Mouse (Mus musculus): ENCODE results near the gene Gmppa. TPM values are rescaled to one million over a fixed set of nuclear protein-coding genes. Genes with fewer than 3 reads are reported as not detected.
A peak's percentile ranks its signal among the peaks of the same experiment; 100 is the strongest.

Gene Gmppa
- total RNA-seq, 2 experiments from 2014 or later = 35.0 to 92.5 TPM

DNA sequence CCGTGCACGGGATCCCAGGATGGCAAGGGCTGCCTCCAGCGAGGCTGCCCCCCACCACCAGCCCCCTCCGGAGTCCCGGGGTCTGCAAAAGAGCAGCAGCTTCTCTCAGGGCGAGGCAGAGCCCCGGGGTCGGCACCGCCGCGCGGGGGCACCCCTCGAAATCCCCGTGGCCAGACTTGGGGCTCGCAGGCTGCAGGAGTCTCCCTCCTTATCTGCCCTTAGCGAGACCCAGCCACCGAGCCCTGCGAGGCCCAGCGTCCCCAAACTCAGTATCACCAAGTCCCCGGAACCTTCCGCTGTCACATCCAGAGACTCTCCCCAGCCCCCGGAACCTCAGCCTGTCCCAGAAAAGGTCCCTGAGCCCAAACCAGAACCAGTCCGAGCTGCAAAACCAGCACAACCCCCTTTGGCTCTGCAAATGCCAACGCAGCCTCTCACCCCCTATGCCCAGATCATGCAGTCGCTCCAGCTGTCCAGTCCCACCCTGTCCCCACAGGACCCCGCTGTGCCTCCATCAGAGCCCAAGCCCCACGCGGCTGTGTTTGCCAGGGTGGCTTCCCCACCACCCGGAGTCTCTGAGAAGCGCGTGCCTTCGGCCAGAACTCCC is 13.4 kb upstream of the Gmppa start:
- ATAC-seq (replicated peaks; ENCODE audit: low FRiP score, low TSS enrichment, poor library complexity, severe bottlenecking) = no peak

DNA sequence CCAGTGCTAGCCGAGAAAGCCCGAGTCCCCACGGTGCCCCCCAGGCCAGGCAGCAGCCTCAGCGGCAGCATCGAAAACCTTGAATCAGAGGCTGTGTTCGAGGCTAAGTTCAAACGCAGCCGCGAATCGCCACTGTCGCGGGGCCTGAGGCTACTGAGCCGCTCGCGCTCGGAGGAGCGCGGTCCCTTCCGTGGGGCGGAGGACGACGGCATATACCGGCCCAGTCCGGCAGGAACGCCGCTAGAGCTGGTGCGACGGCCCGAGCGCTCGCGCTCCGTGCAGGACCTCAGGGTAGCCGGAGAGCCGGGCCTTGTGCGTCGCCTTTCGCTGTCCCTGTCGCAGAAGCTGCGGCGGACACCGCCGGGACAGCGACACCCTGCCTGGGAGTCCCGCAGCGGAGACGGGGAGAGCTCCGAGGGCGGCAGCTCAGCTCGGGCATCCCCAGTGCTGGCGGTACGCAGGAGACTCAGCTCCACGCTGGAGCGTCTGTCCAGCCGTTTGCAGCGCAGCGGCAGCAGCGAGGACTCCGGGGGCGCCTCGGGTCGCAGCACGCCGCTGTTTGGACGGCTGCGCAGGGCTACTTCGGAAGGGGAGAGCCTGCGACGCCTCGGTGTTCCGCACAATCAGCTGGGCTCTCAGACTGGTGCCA is 12.8 kb upstream of the Gmppa start:
- ATAC-seq (replicated peaks; ENCODE audit: low FRiP score, low TSS enrichment, poor library complexity, severe bottlenecking) = no peak

DNA sequence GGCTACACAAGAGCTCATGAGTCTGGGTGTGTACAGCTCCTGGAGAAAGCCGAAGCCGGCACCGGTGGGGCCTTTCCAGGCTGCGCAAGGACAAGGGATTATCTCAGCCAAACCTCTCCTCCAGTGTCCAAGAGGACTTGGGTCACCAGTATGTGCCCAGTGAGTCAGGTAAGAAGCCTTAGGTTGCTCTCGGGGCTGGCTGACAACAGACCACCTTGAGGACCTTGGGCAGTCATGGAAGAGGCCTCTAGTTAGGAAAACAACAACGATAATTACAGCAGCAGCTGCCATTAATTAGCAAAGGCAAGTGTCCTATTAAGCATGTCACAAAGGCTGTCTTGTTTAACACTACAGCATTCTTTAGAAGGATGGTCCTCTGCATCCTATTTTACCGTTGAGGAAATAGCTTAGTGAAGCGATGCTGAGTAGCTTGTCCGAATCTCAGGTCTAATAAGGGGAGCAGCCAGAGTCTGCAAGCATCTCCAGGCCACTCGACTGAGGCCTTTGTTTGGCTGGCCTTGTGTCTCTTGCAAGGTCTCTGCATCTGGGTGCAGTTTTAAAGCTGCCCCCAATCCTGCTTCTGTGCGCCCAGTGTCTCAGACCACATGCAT is 11.8 kb upstream of the Gmppa start:
- ATAC-seq (replicated peaks; ENCODE audit: low FRiP score, low TSS enrichment, poor library complexity, severe bottlenecking) = no peak

DNA sequence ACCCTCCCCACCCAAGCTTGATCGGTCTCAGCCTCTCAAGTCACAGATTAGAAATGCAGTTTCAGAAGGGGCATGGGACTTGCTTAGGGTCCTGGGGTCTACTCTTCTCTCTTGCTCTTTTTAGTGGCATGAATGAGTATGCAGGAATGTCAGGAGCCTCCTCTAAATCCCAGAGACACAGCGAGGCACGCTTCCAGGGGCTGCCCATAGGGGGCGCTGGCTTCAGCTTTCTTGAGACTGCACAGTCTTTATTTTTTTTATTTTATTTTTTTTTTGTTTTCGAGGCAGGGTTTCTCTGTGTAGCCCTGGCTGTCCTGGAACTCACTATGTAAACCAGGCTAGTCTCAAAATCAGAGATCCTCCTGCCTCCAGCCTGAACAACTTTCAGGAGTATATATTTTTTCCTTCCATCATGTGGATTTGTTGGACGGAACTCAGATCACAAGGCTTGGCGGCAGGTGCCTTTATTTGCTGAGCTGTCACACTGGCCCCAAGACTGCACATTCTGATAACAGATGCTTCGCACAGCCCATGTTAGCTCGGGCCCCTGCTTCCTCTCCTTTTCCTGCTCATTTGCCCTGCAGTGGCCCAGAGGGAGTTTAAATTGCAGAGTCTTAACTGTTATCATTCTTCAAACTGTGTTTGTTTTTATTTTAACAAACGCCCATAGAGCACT is 9.8 kb upstream of the Gmppa start:
- no peak for ATAC-seq (replicated peaks; ENCODE audit: low FRiP score, low TSS enrichment, poor library complexity, severe bottlenecking)

DNA sequence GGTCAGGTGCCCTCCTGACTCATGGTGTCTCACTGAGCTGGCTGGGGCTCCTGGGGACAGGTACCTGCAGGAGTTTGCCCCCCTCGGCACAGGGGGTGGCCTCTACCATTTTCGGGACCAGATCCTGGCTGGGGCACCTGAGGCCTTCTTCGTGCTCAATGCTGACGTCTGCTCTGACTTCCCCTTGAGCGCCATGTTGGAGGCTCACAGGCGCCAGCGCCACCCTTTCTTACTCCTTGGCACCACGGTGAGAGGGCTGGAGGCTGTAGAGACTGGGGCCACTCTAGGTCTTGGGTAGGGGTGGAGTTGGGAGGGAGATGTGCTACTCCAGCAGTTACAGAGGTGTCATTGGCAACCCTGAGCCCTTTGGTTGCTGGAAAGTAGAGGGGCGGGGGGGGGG is 3.1 kb downstream of the Gmppa start:
- no peak for ATAC-seq (replicated peaks; ENCODE audit: low FRiP score, low TSS enrichment, poor library complexity, severe bottlenecking)

DNA sequence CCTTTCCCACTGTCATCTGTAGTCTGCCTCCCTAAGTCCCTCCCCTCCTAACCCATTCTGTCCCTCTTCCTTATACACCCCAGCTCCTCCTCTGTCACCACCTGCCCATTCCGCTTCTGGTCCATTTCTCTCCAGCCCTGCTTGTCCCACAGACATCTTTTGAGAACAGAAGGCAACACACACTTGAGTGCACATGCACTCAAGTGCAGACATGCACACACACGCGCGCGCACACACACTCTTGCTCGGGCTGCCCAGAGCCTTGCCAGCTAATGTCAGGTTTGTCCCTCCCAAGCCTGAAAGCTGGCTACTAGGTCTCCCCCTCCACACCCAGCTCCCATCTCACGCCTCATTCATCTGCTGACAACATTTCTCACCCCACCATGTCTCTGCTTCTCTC is 4.9 kb downstream of the Gmppa start:
- no peak for ATAC-seq (replicated peaks; ENCODE audit: low FRiP score, low TSS enrichment, poor library complexity, severe bottlenecking)

DNA sequence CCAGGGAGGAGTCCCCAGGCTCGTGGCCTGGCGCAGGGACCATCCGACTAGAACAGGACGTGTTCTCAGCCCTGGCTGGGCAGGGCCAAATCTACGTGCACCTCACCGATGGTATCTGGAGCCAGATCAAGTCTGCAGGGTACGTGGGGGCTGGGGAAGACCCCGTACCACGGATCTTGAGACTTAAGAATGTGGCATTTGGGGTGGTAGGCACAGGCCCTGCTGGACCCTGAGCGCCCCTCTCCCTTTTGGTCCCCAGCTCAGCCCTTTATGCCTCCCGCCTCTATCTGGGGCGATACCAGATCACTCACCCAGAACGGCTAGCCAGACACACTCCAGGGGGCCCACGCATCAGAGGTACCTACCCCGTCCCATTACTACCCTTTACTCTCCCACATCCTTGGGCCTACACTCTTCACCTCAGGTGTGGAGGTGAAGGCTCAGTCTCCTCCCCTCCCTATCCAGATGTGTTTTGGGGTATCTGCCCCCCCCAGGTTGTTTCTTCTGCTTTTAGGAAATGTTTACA is 5.8 kb downstream of the Gmppa start:
- no peak for ATAC-seq (replicated peaks; ENCODE audit: low FRiP score, low TSS enrichment, poor library complexity, severe bottlenecking)

DNA sequence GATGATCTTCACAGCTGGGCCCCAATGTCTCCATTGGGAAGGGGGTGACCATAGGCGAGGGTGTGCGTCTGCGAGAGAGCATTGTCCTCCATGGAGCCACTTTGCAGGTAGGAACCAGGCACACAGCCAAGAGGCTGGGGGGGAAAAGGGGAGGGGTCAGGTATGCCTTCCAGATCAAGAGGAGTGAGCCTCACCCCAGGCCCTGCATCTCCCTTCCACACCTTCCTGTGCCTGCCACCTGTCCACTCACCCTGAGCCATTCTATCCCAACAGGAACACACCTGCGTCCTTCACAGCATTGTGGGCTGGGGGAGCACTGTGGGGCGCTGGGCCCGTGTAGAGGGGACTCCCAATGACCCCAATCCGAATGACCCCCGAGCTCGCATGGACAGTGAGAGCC is 6.4 kb downstream of the Gmppa start:
- no peak for ATAC-seq (replicated peaks; ENCODE audit: low FRiP score, low TSS enrichment, poor library complexity, severe bottlenecking)

DNA sequence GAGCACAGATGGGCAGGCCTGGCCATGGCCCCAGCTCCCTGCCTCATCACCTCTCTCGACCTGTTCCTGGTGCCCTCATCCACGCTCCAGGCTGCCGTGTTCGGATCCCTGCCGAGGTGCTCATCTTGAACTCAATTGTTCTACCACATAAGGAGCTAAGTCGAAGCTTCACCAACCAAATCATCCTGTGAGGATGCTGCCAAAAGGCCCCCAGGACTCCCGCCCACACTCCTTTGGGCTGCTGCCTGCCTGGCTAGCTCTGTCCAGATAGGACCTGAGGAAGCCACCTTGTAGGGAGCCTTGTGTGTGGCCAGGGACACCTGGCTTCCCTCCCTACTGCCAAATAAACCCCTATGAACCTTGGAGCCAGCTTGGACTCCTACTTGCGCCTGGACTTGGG is 7.1 kb downstream of the Gmppa start:
- no peak for ATAC-seq (replicated peaks; ENCODE audit: low FRiP score, low TSS enrichment, poor library complexity, severe bottlenecking)

DNA sequence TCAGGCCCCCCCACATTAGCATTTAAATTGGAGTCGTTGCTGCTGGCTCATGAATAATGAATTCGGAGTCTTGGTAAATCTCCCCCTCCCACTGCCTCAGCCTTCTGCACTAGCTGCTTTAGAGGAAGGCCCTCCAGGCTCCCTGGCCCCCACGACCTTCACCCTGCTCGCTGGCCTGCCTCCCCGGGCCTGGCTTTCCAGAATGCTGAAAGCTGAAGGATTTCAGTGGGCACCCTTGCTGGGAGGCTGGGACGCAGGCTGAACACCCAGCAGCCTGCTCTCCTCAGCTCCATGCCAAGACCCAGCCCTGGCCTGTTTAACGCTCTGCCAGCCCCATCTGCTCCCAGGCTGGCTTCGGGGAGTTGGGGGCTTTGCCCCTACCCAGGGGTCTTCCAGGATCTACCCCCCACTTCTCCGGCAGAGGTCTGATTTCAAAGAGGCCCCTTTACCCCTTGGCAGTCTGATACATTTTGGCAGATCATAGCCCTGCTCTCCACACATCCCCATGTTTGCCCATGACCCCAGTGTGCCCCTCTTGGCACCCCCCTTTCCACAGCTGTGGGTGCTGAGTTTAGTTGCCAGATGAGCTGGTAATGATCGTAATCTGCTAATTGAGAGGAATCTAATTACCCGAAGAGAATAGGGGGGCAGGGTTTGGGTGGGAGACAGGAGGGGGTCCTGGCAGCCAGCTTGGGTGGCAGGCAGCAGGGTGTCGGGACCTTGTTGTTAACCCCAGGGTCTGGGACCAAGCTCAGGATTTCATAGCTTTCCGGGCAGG is 7.7 kb downstream of the Gmppa start:
- ATAC-seq (replicated peaks; ENCODE audit: low FRiP score, low TSS enrichment, poor library complexity, severe bottlenecking) = no peak

DNA sequence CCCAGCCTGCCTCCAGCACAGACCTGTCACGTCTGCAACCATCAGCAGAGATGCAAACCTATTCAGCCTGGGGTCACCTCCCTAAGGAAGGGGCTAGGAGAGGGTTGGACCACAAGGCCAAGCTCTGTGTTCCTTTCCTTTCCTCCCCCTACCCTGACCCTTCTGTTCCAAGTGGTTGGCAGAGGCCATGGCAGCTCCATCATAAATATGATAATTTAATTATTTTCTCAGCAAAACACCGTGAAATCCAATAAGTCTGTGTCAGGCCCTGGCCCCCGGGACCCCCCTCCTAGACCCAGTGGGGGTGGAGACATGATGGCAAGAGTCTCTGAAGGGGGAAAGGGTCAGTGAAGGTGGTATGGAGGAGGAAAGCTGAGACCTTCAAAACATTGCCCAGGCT is 8.5 kb downstream of the Gmppa start:
- ATAC-seq (replicated peaks; ENCODE audit: low FRiP score, low TSS enrichment, poor library complexity, severe bottlenecking) = no peak

DNA sequence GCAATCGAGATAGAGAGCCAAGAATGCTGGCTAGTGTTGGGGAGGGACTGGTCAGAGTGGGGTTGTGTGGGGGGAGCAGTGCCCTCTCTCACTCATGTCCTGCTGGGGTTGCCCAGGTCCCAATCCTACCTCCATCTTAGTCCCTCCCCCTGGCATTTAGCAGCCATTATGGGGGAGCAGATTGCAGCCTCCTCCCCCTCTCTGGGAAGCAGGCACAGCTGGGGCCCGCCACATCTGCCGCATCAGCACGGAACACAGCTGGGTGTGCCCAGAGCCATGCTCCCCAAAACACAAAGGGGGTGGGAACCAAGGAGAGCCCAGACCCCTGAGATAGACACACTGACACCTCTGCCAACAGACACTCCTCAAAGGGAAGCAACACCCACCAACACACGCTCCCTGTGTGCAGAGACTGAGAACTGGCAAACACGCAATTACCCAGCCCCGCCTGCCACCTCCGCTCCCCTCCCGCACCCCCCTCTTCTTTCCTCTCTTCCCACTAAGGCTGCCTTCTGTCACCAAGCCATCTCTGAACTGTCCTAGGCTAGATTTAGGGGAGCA is 9.5 kb downstream of the Gmppa start:
- peak; percentile 16 for ATAC-seq (replicated peaks; ENCODE audit: low FRiP score, low TSS enrichment, poor library complexity, severe bottlenecking)

DNA sequence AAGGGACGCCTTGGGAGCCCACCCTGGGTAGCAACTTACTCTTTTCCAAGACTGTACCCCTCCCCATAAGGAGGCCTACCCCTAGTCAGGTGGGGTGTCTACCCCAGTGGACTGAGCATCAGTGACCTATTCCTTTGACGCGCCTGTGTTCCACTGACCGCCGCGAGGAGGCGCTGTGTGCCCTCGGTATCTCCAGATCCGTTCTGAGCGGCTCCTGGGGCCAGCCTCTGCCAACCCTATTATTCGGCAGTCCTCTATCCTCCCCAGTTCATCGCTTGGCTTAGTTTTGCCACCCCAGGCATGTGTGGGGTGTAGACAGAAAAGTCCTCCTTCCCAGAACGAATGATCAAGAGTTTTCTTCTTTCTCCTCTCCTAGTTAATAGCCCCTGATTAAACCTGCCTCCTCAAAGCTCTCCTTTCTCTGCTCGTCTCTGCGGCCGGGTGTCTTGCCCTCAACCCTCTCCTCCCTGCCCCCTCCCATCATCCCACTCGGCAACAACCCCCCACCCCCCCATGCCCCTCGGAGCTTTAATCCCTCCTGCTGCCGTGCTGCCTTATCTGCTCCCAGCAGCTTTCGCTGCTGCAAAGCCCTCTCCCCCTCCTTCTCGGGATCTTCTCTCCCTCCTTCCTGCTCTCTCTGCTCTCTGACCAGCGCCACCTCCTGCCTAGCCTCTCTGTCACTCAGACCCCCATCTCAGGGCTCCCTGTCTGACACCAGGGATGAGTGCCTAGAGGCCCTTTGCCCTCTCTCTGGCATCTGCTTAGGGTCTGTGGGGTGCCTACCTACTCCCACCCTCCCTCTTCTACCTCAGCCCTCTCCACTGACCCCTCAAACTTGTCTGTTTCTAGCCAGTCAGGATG is 10.3 kb downstream of the Gmppa start:
- ATAC-seq (replicated peaks; ENCODE audit: low FRiP score, low TSS enrichment, poor library complexity, severe bottlenecking) = peak; percentile 64

DNA sequence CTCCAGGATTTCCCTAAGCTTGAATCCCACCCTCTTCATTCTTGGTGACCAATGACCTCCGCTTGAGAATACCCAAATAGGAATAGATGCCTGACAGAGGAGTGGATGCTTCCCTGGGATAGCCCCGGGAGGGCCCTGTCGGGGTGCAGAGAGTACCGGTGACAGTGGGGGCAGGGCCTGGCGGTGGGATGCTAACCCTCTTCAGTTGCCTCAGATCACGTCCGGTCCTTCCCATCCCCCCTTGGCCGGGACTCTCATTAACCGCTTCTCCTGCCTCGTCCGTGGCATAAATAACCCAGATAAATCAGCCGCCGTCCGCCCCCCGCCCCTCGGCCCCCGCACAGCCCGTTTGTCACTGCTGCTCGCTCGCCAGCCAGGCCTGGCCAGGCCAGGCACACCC is 10.9 kb downstream of the Gmppa start:
- no peak for ATAC-seq (replicated peaks; ENCODE audit: low FRiP score, low TSS enrichment, poor library complexity, severe bottlenecking)

DNA sequence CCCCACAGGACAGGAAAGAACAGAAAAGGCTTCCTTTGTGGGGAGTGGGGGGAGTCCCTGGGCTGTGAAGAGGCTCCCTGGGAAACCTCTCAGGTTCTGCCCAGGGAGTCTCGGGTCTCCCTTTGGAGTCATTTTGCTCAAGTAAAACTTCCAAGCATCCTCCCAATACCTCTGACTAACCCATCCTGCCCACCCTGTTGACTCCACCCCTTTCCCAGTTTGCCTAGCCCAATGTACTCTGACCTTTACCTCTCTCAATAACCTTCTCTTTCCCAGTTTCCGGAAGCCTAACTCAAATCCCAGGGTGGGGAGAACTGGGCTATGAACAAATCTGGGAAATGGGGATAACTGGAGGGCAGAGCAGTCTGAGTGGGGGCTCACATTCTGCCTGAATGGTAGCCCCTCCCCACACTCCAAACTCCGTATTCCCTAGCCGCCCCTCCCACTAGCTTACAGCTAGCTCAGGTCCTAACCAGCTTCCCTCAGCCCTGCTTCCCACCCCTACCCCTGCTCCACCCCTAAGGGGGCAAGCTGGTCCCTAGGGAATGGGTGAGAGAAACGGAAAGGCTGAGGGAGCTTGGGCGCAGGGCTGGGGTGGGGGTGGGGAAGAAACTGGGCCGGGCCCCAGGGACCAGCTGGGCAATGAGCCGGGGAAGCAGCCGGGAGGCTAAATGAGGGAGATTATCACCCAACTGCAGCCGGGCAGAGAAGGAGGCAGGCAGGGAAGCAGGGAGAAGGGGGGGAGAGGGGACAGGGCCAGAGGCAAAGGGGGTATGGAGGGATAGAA is 11.7 kb downstream of the Gmppa start:
- ATAC-seq (replicated peaks; ENCODE audit: low FRiP score, low TSS enrichment, poor library complexity, severe bottlenecking) = no peak

DNA sequence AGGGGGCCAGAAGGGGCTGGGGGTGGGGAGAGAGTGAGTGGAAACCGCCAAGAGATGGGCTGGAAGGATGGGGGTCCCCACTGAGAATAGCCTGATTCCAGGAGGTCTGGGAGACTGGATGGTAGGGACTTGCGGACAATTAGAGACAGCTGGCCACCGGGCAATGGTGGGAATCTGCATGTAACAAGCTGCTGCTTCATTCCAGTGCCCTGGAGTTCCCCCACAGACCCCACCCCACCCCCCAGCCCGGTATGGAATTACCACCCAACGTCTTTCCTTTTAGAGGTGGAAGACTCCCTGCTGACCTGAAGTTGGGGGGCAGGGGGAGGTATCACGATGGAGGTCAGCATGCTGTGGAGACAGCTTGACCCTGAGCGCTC is 12.3 kb downstream of the Gmppa start:
- no peak for ATAC-seq (replicated peaks; ENCODE audit: low FRiP score, low TSS enrichment, poor library complexity, severe bottlenecking)

DNA sequence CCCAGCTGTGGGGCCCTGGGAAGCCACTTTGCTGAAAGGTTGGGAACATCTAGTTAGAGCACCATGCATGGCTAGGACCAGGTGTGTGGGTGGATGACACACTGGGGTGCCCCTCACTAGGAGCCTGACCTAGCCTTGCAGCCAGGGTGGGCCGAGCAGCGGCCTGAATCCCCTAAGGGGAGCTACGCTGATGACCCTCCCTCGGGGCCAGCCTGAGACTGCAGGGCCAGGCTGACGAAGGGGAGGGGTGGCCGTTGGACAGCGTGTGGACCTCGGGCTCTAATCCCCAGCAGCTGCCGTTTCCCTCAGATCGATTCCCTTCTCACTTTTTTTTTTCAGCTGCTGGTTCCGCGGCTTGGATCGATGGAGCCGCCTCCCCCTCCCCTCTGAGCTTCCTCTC is 13.2 kb downstream of the Gmppa start:
- ATAC-seq (replicated peaks; ENCODE audit: low FRiP score, low TSS enrichment, poor library complexity, severe bottlenecking) = no peak

Measured in megakaryocyte-erythroid progenitor cell, adult 5-6 weeks (primary cell).